Mouse (Mus musculus) cerebellum, adult 2 months (tissue): ENCODE measurements around the gene Cttn. TPM values are rescaled to one million over a fixed set of nuclear protein-coding genes. Genes with fewer than 3 reads are reported as not detected.
A peak's percentile ranks its signal among the peaks of the same experiment; 100 is the strongest.

ENCODE experiments used
- DNase-seq, 2 experiments: peaks; one replicate each; pipeline ENCODE4 v3.0.0; 2021
- H3K27ac ChIP-seq: fragments of 200-500 bp; 2 replicates; pipeline ENCODE4 v1.5.1; 2012; ENCODE audit warnings: low read length, control low read depth, inconsistent platforms; ENCODE audit not compliant: insufficient read depth
- H3K27me3 ChIP-seq: fragments of 200-500 bp; 2 replicates; pipeline ENCODE4 v1.6.1; 2012; ENCODE audit warnings: inconsistent platforms, mild to moderate bottlenecking, low read length, moderate library complexity; ENCODE audit not compliant: control insufficient read depth, insufficient read depth
- H3K4me1 ChIP-seq: fragments of 200-500 bp; 2 replicates; pipeline ENCODE4 v1.6.1; 2011; ENCODE audit warnings: low read length; ENCODE audit not compliant: control insufficient read depth, insufficient read depth
- H3K4me3 ChIP-seq: fragments of 200-500 bp; replicated peaks from 2 replicates; pipeline ENCODE3; 2011; ENCODE audit warnings: mild to moderate bottlenecking, low read depth, low read length, control low read depth; ENCODE audit not compliant: insufficient read depth
- CTCF ChIP-seq: fragments of 200-500 bp; IDR thresholded peaks from 2 replicates; pipeline ENCODE4 v1.5.1; 2011; ENCODE audit warnings: low read depth, mild to moderate bottlenecking, control low read depth, low read length, moderate library complexity, borderline replicate concordance; ENCODE audit not compliant: insufficient read depth
- POLR2A ChIP-seq: fragments of 200-500 bp; IDR thresholded peaks from 2 replicates; pipeline ENCODE4 v1.6.1; 2011; ENCODE audit warnings: low read length, control low read depth, borderline replicate concordance; ENCODE audit not compliant: insufficient read depth
- WGBS: fragments of 180-500 bp; shearing (Covaris S2); methylation state at CpG from one replicate; pipeline ENCODE4 v1.1.7; 2018; 5-methylcytosine and 5-hydroxymethylcytosine counted together
- polyA plus RNA-seq: library from polyadenylated mRNA; depleted of rRNA; stranded (reverse); fragments of >200 nt; gene quantifications from 2 replicates; pipeline ENCODE4 v1.2.3, GENCODE M21; 2012; rRNA removed

The Cttn gene
- 119 and 131 TPM in 2 replicates for polyA plus RNA-seq

DNA sequence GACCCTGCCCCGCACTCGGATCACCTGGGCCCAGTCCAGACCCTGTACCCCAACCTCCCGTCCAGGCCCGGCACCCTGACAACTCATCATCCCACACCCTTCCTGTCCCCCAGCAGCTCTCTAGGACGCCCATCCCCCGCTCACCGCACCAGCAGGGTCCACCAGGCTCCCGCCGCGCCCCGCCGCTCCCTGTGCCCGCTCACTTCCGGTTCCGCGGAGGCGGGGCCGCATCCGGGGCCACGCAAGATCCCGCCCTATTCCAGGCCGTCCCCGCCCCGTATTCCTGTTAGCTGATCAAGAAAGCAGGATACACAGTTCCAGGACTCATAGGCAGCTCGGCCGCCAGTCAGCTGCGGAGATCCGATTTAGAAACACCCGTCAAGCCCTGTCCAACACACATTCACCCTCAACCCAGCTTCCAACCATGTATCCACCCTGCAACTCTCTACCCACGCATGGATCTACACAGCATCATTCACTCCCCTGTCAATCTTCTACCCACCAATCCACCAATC lies at the start of gene Cttn:
Gene Cttn (minus strand): TSS at position 465 of the 515 bp plus-strand sequence.
- WGBS: under 1% methylated on average over 30 of the region's 30 CpGs
- DNase-seq: peak; percentile 86 to 87
- H3K27me3 ChIP-seq: no peaks in the 10 kb centered on the region
- H3K4me1 ChIP-seq: peaks cover 13% of the 10 kb centered on the region; the same call in 1 of the 2 replicates
- H3K27ac ChIP-seq: peak within 1 kb of the TSS; percentile 25
- TF ChIP-seq CTCF: no peak
- TF ChIP-seq POLR2A: peak; percentile 72; the same call in 1 of the 2 replicates
- H3K4me3 ChIP-seq: peak within 1 kb of the TSS; percentile 89

DNA sequence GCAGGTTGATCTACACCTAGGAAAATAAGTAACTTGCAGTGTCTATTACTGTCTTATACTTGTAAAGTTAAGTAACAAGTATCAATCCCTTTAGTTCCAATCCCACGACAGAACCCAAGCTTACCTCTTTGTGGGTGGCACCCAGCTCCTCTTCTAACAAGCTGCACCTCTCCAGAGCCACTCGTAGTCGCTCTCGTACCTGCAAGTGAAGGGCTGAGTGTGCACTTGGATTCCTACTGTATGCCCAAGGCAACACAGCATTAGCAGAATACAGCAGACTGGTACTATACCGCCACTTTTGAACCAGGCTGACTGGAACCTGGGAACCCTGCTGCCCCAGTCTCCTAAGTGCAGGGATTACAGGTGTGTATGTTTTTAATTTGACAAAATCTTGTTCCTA lies 49.0 kb upstream of the Cttn start:
- WGBS: 92% methylated on average over 5 of the region's 5 CpGs
- H3K4me1 ChIP-seq: peaks cover 39% of the 10 kb centered on the region
- H3K27ac ChIP-seq: no peak overlapping the region
- TF ChIP-seq CTCF (no peak), POLR2A (no peak)
- DNase-seq: no peak
- no peak overlapping the region for H3K4me3 ChIP-seq
- H3K27me3 ChIP-seq: no peaks in the 10 kb centered on the region

DNA sequence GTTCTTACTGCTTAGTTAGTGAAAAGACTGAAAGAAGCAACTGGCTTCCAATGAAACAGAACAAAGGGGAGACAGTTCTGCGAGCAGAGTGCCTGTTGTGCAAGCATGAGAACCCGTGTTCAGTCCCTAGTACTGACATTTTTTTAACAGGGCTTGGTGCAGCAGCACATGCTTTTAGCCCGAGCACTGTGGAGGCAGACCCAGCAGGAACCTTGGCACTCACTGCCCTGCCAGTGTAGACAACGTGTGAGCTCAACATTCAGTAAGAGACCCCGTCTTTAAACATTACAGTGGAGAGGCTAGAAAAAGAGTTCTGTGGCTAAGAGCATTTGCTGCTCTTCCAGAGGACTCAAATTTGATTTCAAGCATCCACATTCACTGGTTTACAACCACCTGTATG lies 45.9 kb upstream of the Cttn start:
- no peak overlapping the region for H3K27ac ChIP-seq
- DNase-seq: peak in 1 of 2 experiments; percentile 56
- peaks cover 20% of the 10 kb centered on the region for H3K4me1 ChIP-seq
- TF ChIP-seq POLR2A (no peak), CTCF (no peak)
- WGBS: 13% methylated on average over 5 of the region's 5 CpGs
- no peaks in the 10 kb centered on the region for H3K27me3 ChIP-seq
- no peak overlapping the region for H3K4me3 ChIP-seq

DNA sequence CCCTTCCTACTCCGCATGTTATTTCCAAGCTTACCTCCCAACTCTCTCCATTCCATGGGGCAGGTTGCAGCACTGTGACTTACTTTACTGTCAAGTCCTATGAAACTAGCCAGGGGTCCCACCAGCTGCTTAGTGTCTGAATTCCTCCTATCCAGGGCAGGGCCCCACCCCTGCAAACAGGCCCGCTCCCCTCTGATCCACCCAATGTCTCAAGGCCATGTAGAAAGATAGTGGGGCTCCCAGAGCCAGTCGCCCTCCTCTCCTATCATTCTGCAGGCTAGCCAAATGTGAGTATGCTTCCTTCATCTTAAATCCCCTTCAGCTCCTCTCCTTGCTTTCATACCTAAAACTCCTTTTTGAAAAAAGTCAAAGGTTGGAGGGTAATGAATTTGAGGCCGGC lies 38.3 kb upstream of the Cttn start:
- no peak for TF ChIP-seq CTCF
- no peak for TF ChIP-seq POLR2A
- Histone ChIP-seq H3K4me1 (no peaks in the 10 kb centered on the region), H3K4me3 (no peak overlapping the region), H3K27ac (no peak overlapping the region), H3K27me3 (no peaks in the 10 kb centered on the region)
- no peak for DNase-seq
- WGBS: 97% methylated on average over 4 of the region's 4 CpGs

DNA sequence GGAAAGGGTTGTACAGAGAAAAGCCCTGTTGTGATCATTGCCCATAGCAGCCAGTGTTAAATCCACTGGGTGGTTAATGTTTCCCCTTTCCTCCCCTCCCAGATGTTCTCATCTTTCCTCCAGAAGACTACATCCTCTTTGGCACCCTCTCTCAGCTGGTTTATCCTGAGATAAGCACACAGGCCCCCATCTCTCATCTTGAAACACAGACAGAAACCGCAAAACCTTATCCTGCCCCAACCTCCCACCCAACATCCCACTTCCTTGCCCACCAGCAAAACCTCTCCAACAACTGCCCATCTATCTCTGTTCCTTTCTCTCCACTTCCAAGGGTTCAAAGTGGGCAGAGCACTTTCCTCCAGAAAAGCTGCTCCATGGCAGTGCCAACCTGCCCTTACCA lies 36.0 kb upstream of the Cttn start:
- TF ChIP-seq CTCF (no peak), POLR2A (no peak)
- Histone ChIP-seq H3K27me3 (no peaks in the 10 kb centered on the region), H3K27ac (no peak overlapping the region), H3K4me1 (no peaks in the 10 kb centered on the region), H3K4me3 (no peak overlapping the region)
- WGBS: 97% methylated on average over 1 of the region's 1 CpGs
- DNase-seq: no peak

DNA sequence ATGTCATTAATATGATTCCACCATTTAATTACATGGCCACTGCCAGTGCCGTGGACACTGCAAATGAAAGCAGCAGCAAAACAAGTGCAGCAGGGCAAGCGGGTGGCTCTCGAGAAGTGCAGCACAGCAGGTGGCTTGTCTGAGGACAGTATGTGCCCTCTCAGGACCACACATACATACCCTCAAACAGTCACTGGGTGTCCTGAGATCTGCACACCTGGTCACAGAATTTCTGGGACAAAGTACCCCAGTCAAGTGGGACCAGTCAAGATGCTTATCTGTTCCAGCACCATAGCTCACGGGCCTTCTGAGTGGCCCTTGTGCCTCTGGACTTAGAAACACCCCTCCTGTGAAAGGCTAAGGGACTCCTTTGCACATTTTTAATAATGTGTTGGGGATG lies 33.1 kb upstream of the Cttn start:
- TF ChIP-seq POLR2A (no peak), CTCF (no peak)
- 67% methylated on average over 4 of the region's 4 CpGs for WGBS
- Histone ChIP-seq H3K4me3 (no peak overlapping the region), H3K4me1 (no peaks in the 10 kb centered on the region), H3K27me3 (no peaks in the 10 kb centered on the region), H3K27ac (no peak overlapping the region)
- no peak for DNase-seq

DNA sequence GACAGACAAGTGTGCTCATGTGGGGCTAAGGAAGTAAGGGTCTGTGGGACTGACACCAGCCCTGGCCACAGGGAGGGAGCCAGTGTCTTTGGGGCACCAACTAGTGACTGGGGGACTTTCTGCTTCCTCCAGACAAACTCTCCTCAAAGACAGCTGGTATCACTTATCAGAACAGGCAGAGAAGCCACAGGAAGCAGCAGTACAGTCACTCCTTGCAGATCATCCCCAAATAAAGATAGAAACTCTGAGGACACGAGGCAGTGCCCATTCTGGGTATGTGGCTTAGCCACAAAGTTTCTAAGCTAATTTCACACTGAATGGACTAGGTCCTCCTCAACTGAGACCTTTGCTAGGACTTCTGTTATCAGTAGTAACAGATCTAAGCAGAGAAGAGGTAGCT lies 22.1 kb upstream of the Cttn start:
- 73% methylated on average over 1 of the region's 1 CpGs for WGBS
- Histone ChIP-seq H3K27ac (no peak overlapping the region), H3K27me3 (no peaks in the 10 kb centered on the region), H3K4me3 (no peak overlapping the region), H3K4me1 (no peaks in the 10 kb centered on the region)
- no peak for TF ChIP-seq POLR2A
- TF ChIP-seq CTCF: no peak
- no peak for DNase-seq

DNA sequence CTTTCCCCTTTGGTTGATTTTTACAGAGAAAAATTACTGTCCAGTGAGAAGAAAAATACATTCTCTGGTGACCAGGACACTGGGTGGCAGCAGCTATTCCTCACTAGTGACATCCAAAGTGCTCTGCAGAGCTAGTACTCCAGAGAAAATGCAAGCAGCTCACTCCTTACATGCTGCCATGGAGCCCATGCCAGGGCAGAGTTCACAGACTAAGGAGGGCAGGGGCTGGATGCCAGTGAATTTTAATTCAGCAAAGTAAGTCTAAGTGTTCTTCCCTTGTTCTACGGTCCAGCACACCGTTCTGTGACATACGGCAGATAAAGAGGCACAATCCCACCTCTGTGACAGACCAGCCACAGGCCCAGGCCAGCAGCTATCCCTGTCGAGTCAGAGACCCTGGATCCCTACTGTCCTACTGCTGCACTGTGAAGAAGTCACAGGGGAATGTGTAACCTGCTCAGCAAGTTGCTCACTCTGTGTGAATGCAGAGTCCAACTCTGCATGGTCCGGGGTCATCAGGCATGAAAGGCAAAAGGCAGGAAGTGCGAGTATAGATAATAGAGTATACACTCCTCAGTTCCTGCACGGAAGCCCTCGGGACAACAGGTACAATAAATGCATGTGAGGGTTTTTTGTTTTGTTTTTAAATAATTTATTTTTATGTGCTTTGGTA lies 19.5 kb upstream of the Cttn start:
- Histone ChIP-seq H3K4me3 (no peak overlapping the region), H3K27me3 (no peaks in the 10 kb centered on the region), H3K27ac (no peak overlapping the region), H3K4me1 (no peaks in the 10 kb centered on the region)
- DNase-seq: no peak
- WGBS: 83% methylated on average over 8 of the region's 8 CpGs
- TF ChIP-seq POLR2A (no peak), CTCF (no peak)
